Mouse (Mus musculus) cerebellum, postnatal 14 days (tissue): ENCODE results near the gene Hax1.

ENCODE experiments used
- DNase-seq, 2 experiments: peaks; one replicate each; pipeline ENCODE4 v3.0.0; 2021; ENCODE audit warnings: mixed read lengths in 2 of 2

The Hax1 gene

DNA sequence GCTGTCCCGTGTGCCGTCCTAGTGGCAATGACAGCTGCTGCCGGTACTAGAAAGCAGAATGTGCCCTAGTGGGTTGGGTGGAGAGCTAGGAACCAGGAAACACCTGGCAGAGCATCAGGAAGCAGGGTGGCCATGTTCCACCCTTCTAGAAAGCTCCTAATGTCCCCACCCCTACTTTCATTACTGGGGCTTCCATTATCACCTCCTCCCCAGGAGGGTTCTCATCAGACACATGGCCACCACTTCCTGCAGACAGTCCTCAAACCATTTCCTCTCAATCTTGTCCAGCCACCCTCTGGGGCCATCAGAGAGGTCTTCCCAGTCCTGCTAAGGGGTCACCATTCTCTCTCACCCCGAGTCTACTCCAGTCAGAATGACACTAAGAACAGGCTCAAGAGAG lies 37.1 kb downstream of the Hax1 start:
- DNase-seq: no peak

- peak; percentile 95 to 96 for DNase-seq
Observed at GRCm38 (mm10) chr3:89960469-89960868, 38.1 kb downstream of the Hax1 start.

DNA sequence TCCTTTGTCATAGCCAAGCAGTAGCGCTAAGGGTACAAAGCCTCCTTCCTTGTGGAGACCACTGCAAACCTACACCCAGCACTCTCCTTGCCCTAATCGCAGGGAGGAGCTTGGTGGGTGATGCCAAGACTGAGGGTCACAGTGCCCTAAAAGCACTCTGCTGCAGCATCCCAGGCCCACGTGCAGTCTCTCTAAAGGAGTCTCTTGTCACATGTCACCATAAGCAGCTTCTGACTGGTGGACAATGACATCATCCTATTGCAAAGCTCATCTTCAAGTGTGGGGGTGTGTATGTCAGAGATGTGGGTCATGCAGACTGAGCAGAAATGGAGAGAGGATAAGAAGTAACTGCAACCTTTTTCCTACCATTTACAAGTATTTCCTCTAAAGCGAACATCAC lies 39.1 kb downstream of the Hax1 start:
- peak; percentile 50 to 53 for DNase-seq

DNA sequence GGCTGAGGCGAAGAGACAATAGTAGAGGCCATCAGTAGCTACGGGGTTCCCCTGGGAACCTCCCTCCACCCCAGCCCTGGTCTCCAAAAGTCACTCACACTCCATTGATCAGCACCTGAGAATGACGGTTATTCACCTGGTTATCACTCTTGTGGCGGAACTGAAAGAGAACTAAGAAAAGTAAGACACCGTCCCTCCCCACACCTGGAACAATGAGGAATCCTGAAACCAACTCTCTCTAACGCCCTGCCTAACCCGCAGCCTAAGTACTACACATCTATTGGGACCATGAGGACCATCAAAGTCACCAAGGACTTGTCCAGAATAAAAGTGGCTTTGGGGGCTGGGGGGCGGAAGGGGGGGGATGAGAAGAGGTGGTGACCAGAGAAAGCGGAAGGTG lies 40.7 kb downstream of the Hax1 start:
- DNase-seq: no peak

DNA sequence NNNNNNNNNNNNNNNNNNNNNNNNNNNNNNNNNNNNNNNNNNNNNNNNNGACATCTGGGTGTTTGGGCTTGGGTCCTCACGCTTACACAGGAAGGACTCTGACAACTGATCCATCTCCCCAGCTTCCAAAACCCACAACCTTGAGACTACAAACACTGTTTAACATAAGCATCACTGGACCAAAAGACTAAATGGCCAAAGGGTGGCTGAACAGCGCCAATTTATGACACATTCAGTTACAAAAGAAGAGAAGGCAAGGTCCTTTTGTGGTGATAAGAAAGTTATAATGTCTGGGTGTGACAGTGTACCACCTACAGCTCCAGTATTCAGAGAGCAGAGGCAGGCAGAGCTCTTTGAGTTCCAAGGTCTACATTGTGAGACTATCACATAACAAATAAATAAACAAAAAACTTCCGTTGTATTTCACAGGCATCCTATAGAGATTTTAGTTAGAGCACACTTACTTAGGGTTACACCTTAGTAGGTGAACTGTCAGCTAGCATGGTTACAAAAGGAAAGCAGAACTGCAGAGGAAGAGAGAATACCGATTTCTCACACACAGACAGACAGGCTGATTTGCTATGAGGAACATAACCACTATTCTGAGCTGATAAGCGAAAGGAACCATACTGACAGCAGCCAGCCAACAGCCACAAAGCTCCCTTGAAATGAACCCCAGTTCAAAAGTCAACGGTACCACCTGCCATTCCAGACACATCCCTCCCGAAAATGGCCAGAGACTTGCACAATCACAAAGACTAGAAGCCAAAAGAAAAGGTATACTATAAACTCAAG lies 42.2 kb downstream of the Hax1 start:
- DNase-seq: no peak

- peak; percentile 82 to 86 for DNase-seq
Observed at GRCm38 (mm10) chr3:89953420-89953819, 45.2 kb downstream of the Hax1 start.

GRCm38 (mm10) chr3:89948655-89949054 lies 49.9 kb downstream of the Hax1 start:
- DNase-seq: peak; percentile 68 to 72

DNA sequence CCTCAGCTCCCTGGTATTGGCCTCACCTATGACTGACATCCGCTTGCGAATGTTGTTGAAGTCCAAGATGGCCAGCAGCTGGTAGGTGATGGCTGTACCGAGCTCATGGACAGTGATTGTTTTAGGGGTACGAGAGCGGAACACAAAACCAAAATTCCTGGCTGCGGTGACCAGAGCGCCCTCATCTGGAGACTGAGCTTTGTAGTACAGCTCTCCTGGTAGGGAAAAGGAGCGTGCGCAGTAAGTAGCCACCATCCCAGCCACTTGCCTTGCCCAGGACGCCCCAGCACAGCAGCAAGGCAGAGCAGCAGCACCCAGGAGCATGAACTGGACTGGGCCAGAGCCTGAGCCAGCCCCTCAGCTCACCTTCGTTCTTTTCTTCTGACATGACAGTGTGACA lies 50.6 kb downstream of the Hax1 start:
- DNase-seq: no peak
